Mouse (Mus musculus): Measurements from ENCODE around the gene Gm12216.
A peak's percentile ranks its signal among the peaks of the same experiment; 100 is the strongest.

DNA sequence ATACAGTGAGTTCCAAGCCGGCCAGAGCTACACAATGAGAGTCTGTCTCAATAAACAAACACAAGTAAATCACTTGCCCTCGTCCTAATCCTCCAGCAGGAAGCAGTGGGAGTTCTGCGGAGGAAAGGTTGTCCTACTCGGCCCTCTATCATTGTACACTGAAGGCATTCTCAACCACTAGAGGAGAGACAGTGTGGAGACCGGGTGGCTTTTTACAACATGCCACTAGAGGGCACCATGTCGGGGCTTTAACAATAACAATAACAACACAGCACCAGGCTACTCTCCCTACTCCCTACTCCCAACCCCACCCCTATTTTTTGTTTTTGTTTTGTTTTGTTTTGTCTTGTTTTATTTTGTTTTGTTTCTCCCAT is 121.5 kb downstream of the Gm12216 start:
- TF ChIP-seq CTCF (IDR thresholded peaks at IDR 0.05; ENCODE audit: low read depth): peak; percentile 73
- no peak for TF ChIP-seq EP300 (optimal IDR thresholded peaks at IDR 0.05)
